ENCODE assay signal across 12 mouse cellular contexts in the genomic region with DNA sequence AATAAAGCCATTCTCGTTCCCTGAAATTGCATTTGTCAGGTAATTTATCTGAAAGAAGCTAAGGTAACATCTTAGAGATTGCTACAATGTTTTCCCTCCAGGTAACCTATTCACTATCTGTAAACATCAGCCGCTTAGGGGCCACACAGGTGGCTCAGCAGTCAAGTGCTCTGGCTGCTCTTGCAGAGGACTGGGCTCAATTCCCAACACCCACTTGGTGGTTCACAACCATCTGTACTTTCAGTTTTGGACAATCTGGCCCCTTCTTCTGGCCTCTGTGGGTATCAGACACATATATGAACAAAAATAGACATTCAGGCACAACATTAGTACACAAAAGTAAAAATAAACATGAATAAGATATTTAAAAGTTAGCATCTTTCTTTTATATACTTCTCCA.
"Had no signal": no experiment of that assay in that cellular context is flagged by ENCODE, and none has a peak within 500 bp of the region (broad histone marks: within the 10 kb centered on the region; RNA-seq: fewer than 3 reads in every experiment).

No protein-coding gene starts in this region.

- H3K4me2 ChIP-seq: liver, embryonic 11.5 days; liver, embryonic 15.5 days; midbrain, embryonic 13.5 days had no signal

- H3K9me3 ChIP-seq: limb, embryonic 10.5 days; liver, embryonic 15.5 days; midbrain, embryonic 13.5 days had no signal

- DNase-seq: kidney, postnatal 25 days; layer of hippocampus, adult 9-11 months; lung, adult 2 months; lung, postnatal 36 days; right cerebral cortex, postnatal 14 days; thymus, postnatal 4 days had no signal

- H3K4me1 ChIP-seq: limb, embryonic 10.5 days; liver, embryonic 15.5 days had no signal

- H3K27ac ChIP-seq: limb, embryonic 10.5 days; liver, embryonic 15.5 days; midbrain, embryonic 13.5 days; stomach, postnatal 0 days had no signal

- H3K4me3 ChIP-seq: limb, embryonic 10.5 days; liver, embryonic 15.5 days; midbrain, embryonic 13.5 days had no signal

- H3K36me3 ChIP-seq: limb, embryonic 10.5 days; liver, embryonic 15.5 days; midbrain, embryonic 13.5 days had no signal

- ATAC-seq: lung, postnatal 0 days; midbrain, embryonic 13.5 days had no signal

- H3K9ac ChIP-seq: liver, embryonic 15.5 days; midbrain, embryonic 13.5 days had no signal

- H3K27me3 ChIP-seq: liver, embryonic 15.5 days; midbrain, embryonic 13.5 days had no signal
